Mouse (Mus musculus): ENCODE measurements around the gene Phactr3. TPM values are rescaled to one million over a fixed set of nuclear protein-coding genes. Genes with fewer than 3 reads are reported as not detected.

Phactr3 gene
- polyA plus RNA-seq, 2 experiments: 0.48 to 0.55 TPM

- WGBS: 23% methylated on average over 12 of the region's 12 CpGs
- peaks cover 10% of the 10 kb centered on the region; the same call in 1 of the 2 replicates for H3K27me3 ChIP-seq (ENCODE audit: control insufficient read depth, insufficient read depth, low read length)
- no peak for ATAC-seq (ENCODE audit: low FRiP score, low read depth)
- H3K9ac ChIP-seq (ENCODE audit: low read depth, low read length, severe bottlenecking): no peak overlapping the region
- no peaks in the 10 kb centered on the region for H3K9me3 ChIP-seq (ENCODE audit: control insufficient read depth, low read length)
- H3K36me3 ChIP-seq (ENCODE audit: control insufficient read depth, insufficient read depth, low read length): no peaks in the 10 kb centered on the region
- peak; percentile 19 for DNase-seq (ENCODE audit: low spot score)
- 0 out of 2 replicates have a peak, but pooled peaks cover 13% of the 10 kb centered on the region for H3K4me1 ChIP-seq (ENCODE audit: control insufficient read depth, insufficient read depth, low read length)
- H3K4me2 ChIP-seq (replicated peaks; ENCODE audit: low read depth, low read length, severe bottlenecking): no peak overlapping the region
- TF ChIP-seq POLR2A (IDR thresholded peaks at IDR 0.05; ENCODE audit: borderline replicate concordance, extremely low read depth, insufficient read depth, insufficient read length): no peak
- no peak overlapping the region for H3K27ac ChIP-seq (replicated peaks; ENCODE audit: low read depth, low read length)
- H3K4me3 ChIP-seq (replicated peaks; ENCODE audit: low read length): no peak overlapping the region
Measured at GRCm38 (mm10) chr2:178117946-178118345, 829 bp upstream of the Phactr3 start.

GRCm38 (mm10) chr2:178119561-178120355, 983 bp downstream of the Phactr3 start:
- peak overlapping the region; percentile 42 for H3K4me3 ChIP-seq (replicated peaks; ENCODE audit: low read length)
- H3K27me3 ChIP-seq (ENCODE audit: control insufficient read depth, insufficient read depth, low read length): peaks cover 10% of the 10 kb centered on the region; the same call in 1 of the 2 replicates
- H3K9ac ChIP-seq (ENCODE audit: low read depth, low read length, severe bottlenecking): 0 out of 2 replicates have a peak overlapping the region, but pooled peaks have one; percentile 52
- H3K36me3 ChIP-seq (ENCODE audit: control insufficient read depth, insufficient read depth, low read length): no peaks in the 10 kb centered on the region
- no peak for DNase-seq (ENCODE audit: low spot score)
- TF ChIP-seq POLR2A (IDR thresholded peaks at IDR 0.05; ENCODE audit: borderline replicate concordance, extremely low read depth, insufficient read depth, insufficient read length): no peak
- H3K4me2 ChIP-seq (replicated peaks; ENCODE audit: low read depth, low read length, severe bottlenecking): peak overlapping the region; percentile 95
- no peak overlapping the region for H3K27ac ChIP-seq (replicated peaks; ENCODE audit: low read depth, low read length)
- 0 out of 2 replicates have a peak, but pooled peaks cover 13% of the 10 kb centered on the region for H3K4me1 ChIP-seq (ENCODE audit: control insufficient read depth, insufficient read depth, low read length)
- ATAC-seq (ENCODE audit: low FRiP score, low read depth): no peak
- H3K9me3 ChIP-seq (ENCODE audit: control insufficient read depth, low read length): no peaks in the 10 kb centered on the region
- WGBS: 20% methylated on average over 19 of the region's 19 CpGs

GRCm38 (mm10) chr2:178120356-178120645, 1.5 kb downstream of the Phactr3 start:
- Histone ChIP-seq H3K4me1 (ENCODE audit: control insufficient read depth, insufficient read depth, low read length) (0 out of 2 replicates have a peak, but pooled peaks cover 13% of the 10 kb centered on the region), H3K9ac (ENCODE audit: low read depth, low read length, severe bottlenecking) (no peak overlapping the region), H3K4me3 (replicated peaks; ENCODE audit: low read length) (no peak overlapping the region), H3K27ac (replicated peaks; ENCODE audit: low read depth, low read length) (no peak overlapping the region), H3K36me3 (ENCODE audit: control insufficient read depth, insufficient read depth, low read length) (no peaks in the 10 kb centered on the region), H3K9me3 (ENCODE audit: control insufficient read depth, low read length) (no peaks in the 10 kb centered on the region), H3K27me3 (ENCODE audit: control insufficient read depth, insufficient read depth, low read length) (peaks cover 10% of the 10 kb centered on the region; the same call in 1 of the 2 replicates), H3K4me2 (replicated peaks; ENCODE audit: low read depth, low read length, severe bottlenecking) (no peak overlapping the region)
- DNase-seq (ENCODE audit: low spot score) (no peak), ATAC-seq (ENCODE audit: low FRiP score, low read depth) (no peak)
- TF ChIP-seq POLR2A (IDR thresholded peaks at IDR 0.05; ENCODE audit: borderline replicate concordance, extremely low read depth, insufficient read depth, insufficient read length): no peak

- 90% methylated on average over 8 of the region's 8 CpGs for WGBS
Measured at GRCm38 (mm10) chr2:178120651-178121374, 2.0 kb downstream of the Phactr3 start.

GRCm38 (mm10) chr2:178121375-178121688, 2.6 kb downstream of the Phactr3 start:
- DNase-seq (ENCODE audit: low spot score) (no peak), ATAC-seq (ENCODE audit: low FRiP score, low read depth) (no peak)
- WGBS: 20% methylated on average over 2 of the region's 2 CpGs
- no peaks in the 10 kb centered on the region for H3K36me3 ChIP-seq (ENCODE audit: control insufficient read depth, insufficient read depth, low read length)
- H3K4me1 ChIP-seq (ENCODE audit: control insufficient read depth, insufficient read depth, low read length): 0 out of 2 replicates have a peak, but pooled peaks cover 13% of the 10 kb centered on the region
- no peak overlapping the region for H3K27ac ChIP-seq (replicated peaks; ENCODE audit: low read depth, low read length)
- H3K4me3 ChIP-seq (replicated peaks; ENCODE audit: low read length): no peak overlapping the region
- no peak for TF ChIP-seq POLR2A (IDR thresholded peaks at IDR 0.05; ENCODE audit: borderline replicate concordance, extremely low read depth, insufficient read depth, insufficient read length)
- no peak overlapping the region for H3K9ac ChIP-seq (ENCODE audit: low read depth, low read length, severe bottlenecking)
- H3K27me3 ChIP-seq (ENCODE audit: control insufficient read depth, insufficient read depth, low read length): peaks cover 10% of the 10 kb centered on the region; the same call in 1 of the 2 replicates
- H3K9me3 ChIP-seq (ENCODE audit: control insufficient read depth, low read length): no peaks in the 10 kb centered on the region
- H3K4me2 ChIP-seq (replicated peaks; ENCODE audit: low read depth, low read length, severe bottlenecking): no peak overlapping the region

More at GRCm38 (mm10) chr2:178120651-178121374, 2.0 kb downstream of the Phactr3 start:
- Histone ChIP-seq H3K9me3 (ENCODE audit: control insufficient read depth, low read length) (no peaks in the 10 kb centered on the region), H3K9ac (ENCODE audit: low read depth, low read length, severe bottlenecking) (no peak overlapping the region), H3K4me2 (replicated peaks; ENCODE audit: low read depth, low read length, severe bottlenecking) (no peak overlapping the region), H3K4me3 (replicated peaks; ENCODE audit: low read length) (no peak overlapping the region), H3K36me3 (ENCODE audit: control insufficient read depth, insufficient read depth, low read length) (no peaks in the 10 kb centered on the region), H3K4me1 (ENCODE audit: control insufficient read depth, insufficient read depth, low read length) (0 out of 2 replicates have a peak, but pooled peaks cover 13% of the 10 kb centered on the region), H3K27me3 (ENCODE audit: control insufficient read depth, insufficient read depth, low read length) (peaks cover 10% of the 10 kb centered on the region; the same call in 1 of the 2 replicates), H3K27ac (replicated peaks; ENCODE audit: low read depth, low read length) (no peak overlapping the region)
- ATAC-seq (ENCODE audit: low FRiP score, low read depth): no peak
- no peak for DNase-seq (ENCODE audit: low spot score)
- TF ChIP-seq POLR2A (IDR thresholded peaks at IDR 0.05; ENCODE audit: borderline replicate concordance, extremely low read depth, insufficient read depth, insufficient read length): no peak
